Mouse (Mus musculus): ENCODE measurements around the gene Slc16a5. TPM values are rescaled to one million over a fixed set of nuclear protein-coding genes. Genes with fewer than 3 reads are reported as not detected.
A peak's percentile ranks its signal among the peaks of the same experiment; 100 is the strongest.
"Not testable (repeated sequence)": the region's sequence is repeated elsewhere in the genome, so short reads cannot be mapped to it uniquely, and the experiment has no call there.

Slc16a5 gene
- polyA plus RNA-seq, 1 experiment = not detected

GRCm38 (mm10) chr11:115488551-115489104, 26.4 kb downstream of the Slc16a5 start:
- H3K27ac ChIP-seq (ENCODE audit: insufficient read depth, low read length) = no peak overlapping the region
- no peak overlapping the region for H3K4me3 ChIP-seq (ENCODE audit: insufficient read depth, low read length)
- H3K4me1 ChIP-seq (ENCODE audit: control insufficient read depth, insufficient read depth, low read length) = no peaks in the 10 kb centered on the region
- TF ChIP-seq CTCF (IDR thresholded peaks at IDR 0.05; ENCODE audit: extremely low read depth, insufficient read depth, low read length) (no peak), POLR2A (IDR thresholded peaks at IDR 0.05; ENCODE audit: extremely low read depth, insufficient read depth, low read length) (no peak)

DNA sequence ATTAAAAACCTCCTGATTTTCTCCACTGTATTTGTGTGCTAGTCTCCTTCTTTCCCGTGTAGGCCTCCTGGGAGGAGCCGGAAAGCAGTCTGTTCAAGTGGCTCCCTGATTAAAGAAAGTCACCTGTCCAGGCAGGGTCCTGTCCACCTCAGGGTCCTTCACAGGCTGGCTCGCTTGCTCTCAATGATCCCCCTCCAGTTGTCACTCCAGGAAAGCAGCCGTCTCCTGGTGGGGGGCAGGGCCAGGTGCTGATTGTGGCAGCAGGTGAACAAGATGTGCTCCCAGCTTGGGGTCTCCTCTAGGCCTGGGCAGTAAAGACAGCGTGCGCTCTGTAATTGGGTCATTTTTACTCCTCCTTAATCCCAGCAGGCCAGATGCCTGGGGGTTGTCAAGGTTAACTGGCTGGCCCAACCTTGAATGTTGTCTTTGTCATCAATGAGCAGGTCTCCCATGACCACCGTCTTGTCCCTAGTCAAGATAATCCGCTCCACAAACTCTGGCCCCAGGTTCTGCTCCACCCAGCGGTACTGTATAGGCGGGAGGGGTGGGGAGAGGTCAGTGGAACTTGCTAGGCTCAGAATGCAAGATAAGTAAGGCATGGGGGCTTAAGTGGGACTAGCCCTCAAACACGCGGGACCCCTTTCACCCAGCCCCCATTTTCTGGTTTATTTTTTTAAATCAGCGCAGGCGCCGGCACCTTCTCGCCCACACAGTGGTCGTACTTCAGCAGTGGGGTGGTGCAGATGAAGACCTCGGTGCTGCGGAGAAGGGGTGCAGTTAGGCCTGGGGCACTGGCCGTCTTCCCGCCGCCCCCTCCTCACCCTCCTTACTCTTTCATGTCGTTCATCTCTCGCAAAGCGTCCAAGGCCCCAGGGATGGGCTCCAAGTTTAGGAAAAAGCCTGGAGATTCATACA, 28.4 kb downstream of the Slc16a5 start:
- TF ChIP-seq POLR2A (IDR thresholded peaks at IDR 0.05; ENCODE audit: extremely low read depth, insufficient read depth, low read length) = no peak
- TF ChIP-seq CTCF (IDR thresholded peaks at IDR 0.05; ENCODE audit: extremely low read depth, insufficient read depth, low read length) = no peak
- H3K4me1 ChIP-seq (ENCODE audit: control insufficient read depth, insufficient read depth, low read length) = no peaks in the 10 kb centered on the region
- H3K27ac ChIP-seq (ENCODE audit: insufficient read depth, low read length) = no peak overlapping the region
- H3K4me3 ChIP-seq (ENCODE audit: insufficient read depth, low read length) = peak overlapping the region; percentile 76

GRCm38 (mm10) chr11:115491356-115492083, 29.2 kb downstream of the Slc16a5 start, which contains the start of gene Nt5c:
Gene Nt5c (minus strand): TSS chr11:115491862.
- peak; percentile 57 for TF ChIP-seq POLR2A (IDR thresholded peaks at IDR 0.05; ENCODE audit: extremely low read depth, insufficient read depth, low read length)
- peak; percentile 64 for TF ChIP-seq CTCF (IDR thresholded peaks at IDR 0.05; ENCODE audit: extremely low read depth, insufficient read depth, low read length)
- H3K27ac ChIP-seq (ENCODE audit: insufficient read depth, low read length) = peak within 1 kb of the TSS; percentile 42; the same call in 1 of the 2 replicates
- peak within 1 kb of the TSS; percentile 76 for H3K4me3 ChIP-seq (ENCODE audit: insufficient read depth, low read length)

DNA sequence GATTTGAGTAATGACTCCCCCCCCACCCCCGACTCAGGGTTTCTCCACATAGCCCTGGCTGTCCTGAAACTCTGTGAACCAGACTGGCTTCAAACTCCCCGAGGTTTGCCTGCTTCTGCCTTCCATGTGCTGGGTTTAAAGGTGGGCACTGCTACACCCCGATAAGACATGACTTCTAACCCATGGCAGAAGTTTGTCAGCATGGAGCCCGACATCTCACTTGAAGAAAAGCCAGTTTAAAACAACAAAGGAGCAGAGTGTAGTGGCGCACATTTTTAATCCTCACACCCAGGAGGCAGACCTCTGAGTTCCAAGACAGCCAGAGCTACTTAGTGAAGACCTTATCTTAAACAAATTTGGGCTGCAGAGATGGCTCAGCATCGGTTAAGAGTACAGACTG, 30.1 kb downstream of the Slc16a5 start:
- Histone ChIP-seq H3K27ac (ENCODE audit: insufficient read depth, low read length) (no peak overlapping the region), H3K4me1 (ENCODE audit: control insufficient read depth, insufficient read depth, low read length) (no peaks in the 10 kb centered on the region), H3K4me3 (ENCODE audit: insufficient read depth, low read length) (peak overlapping the region; percentile 76; the same call in 1 of the 2 replicates)
- TF ChIP-seq CTCF (IDR thresholded peaks at IDR 0.05; ENCODE audit: extremely low read depth, insufficient read depth, low read length) (no peak), POLR2A (IDR thresholded peaks at IDR 0.05; ENCODE audit: extremely low read depth, insufficient read depth, low read length) (no peak)

More at GRCm38 (mm10) chr11:115491356-115492083, 29.2 kb downstream of the Slc16a5 start, which contains the start of gene Nt5c:
- no peaks in the 10 kb centered on the region for H3K4me1 ChIP-seq (ENCODE audit: control insufficient read depth, insufficient read depth, low read length)

DNA sequence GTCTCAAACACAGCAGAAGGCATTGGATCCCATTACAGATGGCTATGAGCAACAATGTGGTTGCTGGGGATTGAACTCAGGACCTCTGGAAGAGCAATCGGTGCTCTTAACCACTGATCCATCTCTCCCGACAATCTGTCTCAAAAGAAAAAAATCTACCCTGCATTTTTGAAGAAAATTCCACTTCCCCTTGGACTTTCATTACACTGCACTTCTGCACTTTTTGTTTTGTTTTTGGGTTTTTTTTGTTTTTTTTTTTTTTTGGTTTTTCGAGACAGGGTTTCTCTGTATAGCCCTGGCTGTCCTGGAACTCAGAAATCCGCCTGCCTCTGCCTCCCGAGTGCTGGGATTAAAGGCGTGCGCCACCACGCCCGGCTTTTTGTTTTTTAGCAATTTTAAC, 34.3 kb downstream of the Slc16a5 start:
- not testable (repeated sequence) for H3K4me3 ChIP-seq (ENCODE audit: insufficient read depth, low read length); H3K4me1 ChIP-seq (ENCODE audit: control insufficient read depth, insufficient read depth, low read length); H3K27ac ChIP-seq (ENCODE audit: insufficient read depth, low read length)

GRCm38 (mm10) chr11:115502636-115503035, 40.4 kb downstream of the Slc16a5 start:
- no peaks in the 10 kb centered on the region for H3K4me1 ChIP-seq (ENCODE audit: control insufficient read depth, insufficient read depth, low read length)
- TF ChIP-seq POLR2A (IDR thresholded peaks at IDR 0.05; ENCODE audit: extremely low read depth, insufficient read depth, low read length) (no peak), CTCF (IDR thresholded peaks at IDR 0.05; ENCODE audit: extremely low read depth, insufficient read depth, low read length) (no peak)
- no peak overlapping the region for H3K27ac ChIP-seq (ENCODE audit: insufficient read depth, low read length)
- H3K4me3 ChIP-seq (ENCODE audit: insufficient read depth, low read length) = no peak overlapping the region

- TF ChIP-seq POLR2A (IDR thresholded peaks at IDR 0.05; ENCODE audit: extremely low read depth, insufficient read depth, low read length) (no peak), CTCF (IDR thresholded peaks at IDR 0.05; ENCODE audit: extremely low read depth, insufficient read depth, low read length) (no peak)
- Histone ChIP-seq H3K4me3 (ENCODE audit: insufficient read depth, low read length) (no peak overlapping the region), H3K27ac (ENCODE audit: insufficient read depth, low read length) (no peak overlapping the region), H3K4me1 (ENCODE audit: control insufficient read depth, insufficient read depth, low read length) (peaks cover 8% of the 10 kb centered on the region; the same call in 1 of the 2 replicates)
Observed at GRCm38 (mm10) chr11:115506586-115506985, 44.3 kb downstream of the Slc16a5 start.

DNA sequence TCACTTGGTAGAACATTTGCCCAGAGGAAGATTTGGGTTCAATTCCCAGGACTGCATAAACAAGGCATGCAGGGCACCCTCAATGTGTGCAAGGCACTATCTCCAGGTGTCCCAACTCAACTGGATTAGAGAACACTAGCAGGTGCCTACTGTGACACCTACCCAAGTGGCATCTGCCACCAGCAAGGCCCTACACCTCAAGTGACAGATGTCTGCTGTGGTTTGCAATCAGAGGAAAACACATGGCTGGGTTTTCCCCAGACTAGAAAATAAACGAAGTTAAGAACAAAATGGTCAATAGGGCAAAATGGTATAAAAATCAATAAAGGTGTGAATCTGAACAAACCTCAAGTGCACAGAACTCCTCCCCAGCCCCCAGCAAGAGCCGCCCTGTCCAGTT, 45.8 kb downstream of the Slc16a5 start:
- TF ChIP-seq POLR2A (IDR thresholded peaks at IDR 0.05; ENCODE audit: extremely low read depth, insufficient read depth, low read length) (no peak), CTCF (IDR thresholded peaks at IDR 0.05; ENCODE audit: extremely low read depth, insufficient read depth, low read length) (no peak)
- Histone ChIP-seq H3K4me3 (ENCODE audit: insufficient read depth, low read length) (no peak overlapping the region), H3K27ac (ENCODE audit: insufficient read depth, low read length) (no peak overlapping the region), H3K4me1 (ENCODE audit: control insufficient read depth, insufficient read depth, low read length) (peaks cover 15% of the 10 kb centered on the region)

- Histone ChIP-seq H3K4me1 (ENCODE audit: control insufficient read depth, insufficient read depth, low read length) (peaks cover 15% of the 10 kb centered on the region), H3K27ac (ENCODE audit: insufficient read depth, low read length) (no peak overlapping the region), H3K4me3 (ENCODE audit: insufficient read depth, low read length) (no peak overlapping the region)
- no peak for TF ChIP-seq POLR2A (IDR thresholded peaks at IDR 0.05; ENCODE audit: extremely low read depth, insufficient read depth, low read length)
- no peak for TF ChIP-seq CTCF (IDR thresholded peaks at IDR 0.05; ENCODE audit: extremely low read depth, insufficient read depth, low read length)
Observed at GRCm38 (mm10) chr11:115509773-115510506, 47.7 kb downstream of the Slc16a5 start.
